Mouse (Mus musculus) MEL-GATA-1-ER (cell line): ENCODE data around the gene Arfgef3.
"Not testable (repeated sequence)": the region's sequence is repeated elsewhere in the genome, so short reads cannot be mapped to it uniquely, and the experiment has no call there.

Experiments
- DNase-seq: peaks from one replicate; pipeline ENCODE4 v3.0.0-alpha.2; 2012; ENCODE audit warnings: low read depth; ENCODE audit errors: extremely low read depth

The Arfgef3 gene

GRCm38 (mm10) chr10:18589455-18589854 is 154.3 kb downstream of the Arfgef3 start:
- no peak for DNase-seq

DNA sequence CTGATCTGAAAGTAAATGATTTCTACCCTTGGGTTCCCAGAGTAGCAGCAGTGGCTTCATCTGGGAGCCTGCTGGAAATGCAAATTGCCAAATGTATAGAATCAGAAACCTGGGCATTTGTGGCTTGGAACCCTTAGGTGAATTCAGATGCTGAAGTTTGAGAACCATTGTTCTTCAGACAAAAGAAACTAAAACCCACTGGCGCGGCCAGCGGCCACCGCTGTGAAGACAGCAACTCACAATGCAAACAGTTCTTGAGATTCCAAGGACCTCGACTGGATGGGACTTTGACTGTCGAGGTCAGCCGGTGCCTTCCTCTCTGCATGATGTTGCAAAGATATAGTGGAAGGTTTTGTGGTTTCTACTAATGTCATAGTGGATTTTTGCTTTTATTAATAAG is 159.6 kb downstream of the Arfgef3 start:
- no peak for DNase-seq

DNA sequence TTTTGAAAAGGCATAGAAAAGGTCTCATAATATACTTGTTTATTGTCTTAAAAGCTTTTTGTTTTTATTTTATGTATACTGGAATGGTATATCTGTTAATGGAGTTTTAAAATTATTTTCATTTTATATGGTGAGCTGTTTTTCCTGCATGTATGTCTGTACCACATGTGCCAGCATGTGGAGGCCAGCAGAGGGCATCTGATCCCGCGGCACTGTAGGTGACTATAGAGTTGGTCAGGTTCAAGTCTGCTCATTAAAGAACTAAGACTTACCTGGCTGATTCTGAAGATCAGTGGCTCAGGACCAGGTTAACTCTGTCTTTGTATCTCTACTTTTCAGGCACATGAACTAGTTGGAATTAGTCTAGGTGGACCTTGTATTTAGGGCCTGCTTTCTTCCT is 171.2 kb downstream of the Arfgef3 start:
- no peak for DNase-seq

- DNase-seq: no peak
Observed at GRCm38 (mm10) chr10:18562940-18563339, 180.8 kb downstream of the Arfgef3 start.

GRCm38 (mm10) chr10:18561445-18561844 is 182.3 kb downstream of the Arfgef3 start:
- DNase-seq: no peak

- not testable (repeated sequence) for DNase-seq
Observed at GRCm38 (mm10) chr10:18559076-18559475, 184.7 kb downstream of the Arfgef3 start.

DNA sequence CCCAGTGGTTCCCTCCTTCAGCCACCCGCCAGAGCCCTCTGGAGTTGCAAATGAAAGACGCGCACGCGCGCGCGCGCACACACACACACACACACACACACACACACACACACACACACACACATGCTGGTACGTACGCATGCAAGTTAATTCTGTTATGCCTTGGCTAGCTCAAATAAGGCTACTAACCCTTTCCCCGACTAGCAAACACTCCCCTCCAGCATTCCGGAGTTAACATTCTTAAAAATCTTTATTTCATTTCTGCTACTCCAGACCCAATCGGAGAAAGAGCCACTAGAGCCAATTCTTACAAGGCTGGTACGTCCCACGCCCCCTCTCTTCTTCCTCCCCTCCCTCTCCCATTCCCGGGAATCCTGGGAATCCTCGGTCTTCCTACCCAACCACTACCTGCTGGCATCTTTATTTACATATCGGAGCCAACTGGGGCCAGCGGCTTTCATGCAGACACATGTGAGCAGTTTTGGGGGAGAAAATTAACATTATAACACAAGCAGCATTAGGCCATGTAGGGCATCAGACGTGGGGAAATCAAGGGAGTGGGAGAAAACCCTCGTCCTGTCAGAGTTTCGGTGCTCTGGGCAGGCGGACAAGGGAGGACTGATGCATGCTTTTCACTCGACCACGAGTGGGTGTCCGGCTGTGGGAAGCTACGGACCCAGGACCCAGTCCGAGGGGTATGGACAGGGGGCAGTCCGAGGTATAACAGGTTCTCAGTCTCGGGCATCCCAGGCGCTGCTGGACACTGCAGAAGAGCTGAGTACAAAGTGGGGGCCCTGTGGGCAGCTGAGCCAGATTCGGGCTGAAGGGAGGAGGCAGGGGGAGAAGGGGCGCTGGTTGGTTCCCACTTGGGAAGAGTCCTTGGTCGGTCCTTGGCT is 194.2 kb downstream of the Arfgef3 start:
- no peak for DNase-seq

- no peak for DNase-seq
Observed at GRCm38 (mm10) chr10:18547381-18547780, 196.4 kb downstream of the Arfgef3 start.

DNA sequence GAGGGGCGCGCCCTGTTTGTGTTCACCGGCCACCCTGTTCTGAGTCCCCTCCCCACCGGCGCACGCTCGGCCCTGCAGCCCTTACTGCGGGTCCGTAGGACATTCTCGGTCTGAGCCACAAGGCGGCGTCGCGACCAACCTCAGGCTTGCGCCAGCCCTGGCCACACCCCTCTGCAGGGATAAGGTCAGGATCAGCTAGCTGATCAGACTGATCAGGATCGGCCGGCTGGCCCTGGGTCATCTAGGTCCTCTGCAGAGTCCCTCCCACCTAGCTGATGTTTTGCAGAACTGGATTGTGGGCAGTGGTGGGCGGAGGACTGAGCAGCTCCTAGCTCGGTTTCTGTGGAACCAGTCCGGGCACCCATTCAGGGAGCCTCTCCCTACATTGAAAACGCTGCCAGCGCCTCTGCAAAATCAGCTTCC is 197.9 kb downstream of the Arfgef3 start, which contains the start of gene Hebp2:
Hebp2 (minus strand) TSS at position 264 of the 423 bp plus-strand sequence.
- DNase-seq: no peak

DNA sequence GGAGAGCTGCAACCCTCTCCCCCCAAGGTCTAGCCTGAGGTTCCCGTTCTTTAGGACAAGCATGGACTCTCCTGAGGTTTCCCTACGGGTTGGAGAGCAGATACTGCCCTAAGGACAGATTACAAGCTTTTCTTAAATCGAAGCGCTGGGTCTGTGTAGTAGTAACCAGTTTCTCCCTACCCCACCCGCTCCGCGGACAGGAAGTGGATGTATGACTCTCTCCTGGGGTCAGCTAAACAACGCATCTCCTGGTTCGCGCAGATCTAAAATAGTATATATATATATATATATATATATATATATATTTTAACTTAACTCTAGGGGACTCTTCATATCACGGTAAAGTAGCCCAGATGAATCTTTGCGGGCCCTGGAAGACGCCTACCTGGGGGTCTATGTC is 198.4 kb downstream of the Arfgef3 start:
- DNase-seq: no peak

GRCm38 (mm10) chr10:18536889-18537288 is 206.9 kb downstream of the Arfgef3 start:
- DNase-seq: no peak

- no peak for DNase-seq
Observed at GRCm38 (mm10) chr10:18532293-18532692, 211.5 kb downstream of the Arfgef3 start.
